Mouse (Mus musculus) neural tube, embryonic 12.5 days (tissue): ENCODE results near the gene Ntn3. TPM values are rescaled to one million over a fixed set of nuclear protein-coding genes. Genes with fewer than 3 reads are reported as not detected.

Source experiments
- ATAC-seq: fragments of 200-750 bp; cut with Nextera tagmentation; 2 replicates; pipeline ENCODE4 v1.8.0; 2017; ENCODE audit warnings: low read depth, mild to moderate bottlenecking, moderate TSS enrichment, moderate library complexity; ENCODE audit not compliant: low FRiP score
- H3K27ac ChIP-seq: fragments of 300-500 bp; sonication (generic); 2 replicates; pipeline ENCODE4 v1.5.1; 2016
- H3K27me3 ChIP-seq: fragments of 300-500 bp; sonication (generic); replicated peaks from 2 replicates; pipeline ENCODE4 v1.6.1; 2016; ENCODE audit warnings: mild to moderate bottlenecking
- H3K36me3 ChIP-seq: fragments of 300-500 bp; sonication (generic); 2 replicates; pipeline ENCODE4 v1.6.1; 2016; ENCODE audit warnings: mild to moderate bottlenecking
- H3K4me1 ChIP-seq: fragments of 300-500 bp; sonication (generic); 2 replicates; pipeline ENCODE4 v1.6.1; 2016
- H3K4me2 ChIP-seq: fragments of 300-500 bp; sonication (generic); replicated peaks from 2 replicates; pipeline ENCODE4 v1.6.1; 2016; ENCODE audit warnings: mild to moderate bottlenecking
- H3K4me3 ChIP-seq: fragments of 300-500 bp; sonication (generic); 2 replicates; pipeline ENCODE4 v1.5.1; 2016
- H3K9ac ChIP-seq: fragments of 300-500 bp; sonication (generic); 2 replicates; pipeline ENCODE4 v1.6.1; 2016; ENCODE audit warnings: mild to moderate bottlenecking
- H3K9me3 ChIP-seq: fragments of 300-500 bp; sonication (generic); 2 replicates; pipeline ENCODE4 v1.6.1; 2016; ENCODE audit warnings: mild to moderate bottlenecking
- WGBS: fragments of 180-500 bp; shearing (Covaris S2); methylation state at CpG from one replicate; pipeline ENCODE4 v1.1.7; 2016; 5-methylcytosine and 5-hydroxymethylcytosine counted together
- polyA plus RNA-seq: library from polyadenylated mRNA; unstranded; fragments of >200 nt; fragmentation: Nextera tagmentation; extraction: Ambion mirVana; gene quantifications from 2 replicates; pipeline ENCODE4 v1.2.1, GENCODE M21; 2016

Gene Ntn3
- polyA plus RNA-seq, 1 experiment from 2014 or later = 10.6 TPM

GRCm38 (mm10) chr17:24197032-24197824 is 12.1 kb downstream of the Ntn3 start:
- 71% methylated on average over 15 of the region's 15 CpGs for WGBS
- no peaks in the 10 kb centered on the region for H3K9me3 ChIP-seq
- no peaks in the 10 kb centered on the region; the same call in 1 of the 2 replicates for H3K4me1 ChIP-seq
- no peaks in the 10 kb centered on the region for H3K36me3 ChIP-seq
- ATAC-seq = no peak
- H3K9ac ChIP-seq = no peak overlapping the region
- no peak overlapping the region for H3K4me3 ChIP-seq
- no peak overlapping the region for H3K27ac ChIP-seq
- no peak overlapping the region for H3K4me2 ChIP-seq
- H3K27me3 ChIP-seq = no peaks in the 10 kb centered on the region

- Histone ChIP-seq H3K4me3 (no peak overlapping the region), H3K36me3 (no peaks in the 10 kb centered on the region), H3K4me2 (no peak overlapping the region), H3K27me3 (no peaks in the 10 kb centered on the region), H3K4me1 (no peaks in the 10 kb centered on the region; the same call in 1 of the 2 replicates), H3K9me3 (no peaks in the 10 kb centered on the region), H3K9ac (no peak overlapping the region; the same call in 1 of the 2 replicates), H3K27ac (no peak overlapping the region)
- ATAC-seq = no peak
- WGBS = 57% methylated on average over 2 of the region's 2 CpGs
Measured at GRCm38 (mm10) chr17:24195349-24195748, 14.0 kb downstream of the Ntn3 start.

DNA sequence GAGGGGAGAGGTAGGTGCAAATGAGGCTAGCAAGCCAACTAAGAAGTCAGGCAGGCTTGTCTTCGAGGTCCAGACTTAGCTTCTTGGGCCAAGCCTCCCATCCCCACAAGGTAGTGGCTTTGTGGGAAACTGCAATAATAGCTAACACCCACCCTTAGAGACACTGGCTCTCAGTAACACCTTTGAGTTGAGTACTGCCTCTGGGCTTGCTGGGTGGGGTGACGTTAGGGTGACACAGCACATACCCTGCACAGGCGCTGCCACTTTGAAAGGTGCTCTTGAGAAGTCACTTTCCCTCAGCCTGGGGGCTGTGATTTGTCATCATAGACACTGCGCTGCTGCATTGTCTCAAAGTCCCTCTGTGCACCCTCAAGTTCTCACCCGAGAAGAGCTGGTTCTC is 15.6 kb downstream of the Ntn3 start:
- H3K9ac ChIP-seq = no peak overlapping the region
- WGBS = 85% methylated on average over 5 of the region's 5 CpGs
- peaks cover 3% of the 10 kb centered on the region for H3K36me3 ChIP-seq
- no peak overlapping the region for H3K27ac ChIP-seq
- H3K4me2 ChIP-seq = no peak overlapping the region
- H3K4me3 ChIP-seq = no peak overlapping the region
- no peak for ATAC-seq
- H3K9me3 ChIP-seq = no peaks in the 10 kb centered on the region
- H3K4me1 ChIP-seq = no peaks in the 10 kb centered on the region; the same call in 1 of the 2 replicates
- H3K27me3 ChIP-seq = no peaks in the 10 kb centered on the region

DNA sequence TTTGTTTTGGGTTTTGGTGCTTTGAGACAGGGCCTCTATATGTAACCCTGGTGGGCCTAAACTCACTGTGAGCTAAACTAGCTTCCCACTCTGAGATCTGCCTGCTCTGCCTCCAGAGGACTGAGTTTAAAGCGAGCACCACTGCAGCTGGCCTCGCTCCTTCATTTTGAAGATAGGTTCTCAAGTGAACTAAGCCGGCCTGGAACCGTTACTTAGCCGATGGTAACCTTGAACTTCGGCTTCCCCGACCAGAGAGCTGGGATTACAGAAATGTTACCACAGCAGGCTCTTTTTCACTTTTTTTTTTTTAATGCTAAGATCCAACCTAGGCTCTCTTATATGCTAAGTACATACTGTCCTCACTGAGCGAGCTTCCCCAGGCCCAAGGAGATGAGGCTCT is 16.1 kb downstream of the Ntn3 start:
- no peak for ATAC-seq
- H3K36me3 ChIP-seq = peaks cover 5% of the 10 kb centered on the region
- H3K4me1 ChIP-seq = no peaks in the 10 kb centered on the region; the same call in 1 of the 2 replicates
- no peak overlapping the region for H3K4me2 ChIP-seq
- H3K9me3 ChIP-seq = no peaks in the 10 kb centered on the region
- no peak overlapping the region for H3K27ac ChIP-seq
- no peaks in the 10 kb centered on the region for H3K27me3 ChIP-seq
- 86% methylated on average over 8 of the region's 8 CpGs for WGBS
- no peak overlapping the region for H3K4me3 ChIP-seq
- no peak overlapping the region for H3K9ac ChIP-seq

DNA sequence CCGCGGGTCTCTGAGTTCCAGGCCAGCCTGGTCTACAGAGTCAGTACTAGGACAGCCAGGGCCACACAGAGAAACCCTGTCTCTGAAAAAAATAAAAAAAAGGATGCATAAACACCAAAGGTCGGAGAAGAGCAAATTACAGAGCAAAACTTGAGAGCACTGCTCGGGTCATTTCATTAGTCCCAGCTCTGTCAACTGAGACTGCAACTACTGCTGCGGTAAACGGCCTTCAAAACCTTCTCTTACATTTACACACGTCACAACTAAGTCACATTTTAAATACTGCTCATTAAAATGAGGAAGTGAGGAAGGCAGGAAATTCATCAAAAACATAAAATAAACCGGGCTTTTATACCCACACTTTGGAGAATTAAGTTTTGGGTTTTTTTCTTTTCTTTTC is 16.5 kb downstream of the Ntn3 start:
- 84% methylated on average over 8 of the region's 8 CpGs for WGBS
- no peak for ATAC-seq

GRCm38 (mm10) chr17:24191481-24191880 is 17.9 kb downstream of the Ntn3 start:
- WGBS = 85% methylated on average over 4 of the region's 4 CpGs
- H3K4me2 ChIP-seq = no peak overlapping the region
- H3K36me3 ChIP-seq = peaks cover 8% of the 10 kb centered on the region
- H3K4me1 ChIP-seq = no peaks in the 10 kb centered on the region; the same call in 1 of the 2 replicates
- H3K9me3 ChIP-seq = no peaks in the 10 kb centered on the region
- H3K4me3 ChIP-seq = no peak overlapping the region
- no peak overlapping the region for H3K27ac ChIP-seq
- ATAC-seq = no peak
- H3K27me3 ChIP-seq = no peaks in the 10 kb centered on the region
- H3K9ac ChIP-seq = no peak overlapping the region

More for the DNA sequence above, 16.5 kb downstream of the Ntn3 start:
- Histone ChIP-seq H3K36me3 (peaks cover 5% of the 10 kb centered on the region), H3K9me3 (no peaks in the 10 kb centered on the region), H3K4me1 (no peaks in the 10 kb centered on the region; the same call in 1 of the 2 replicates), H3K27me3 (no peaks in the 10 kb centered on the region), H3K4me3 (no peak overlapping the region), H3K27ac (no peak overlapping the region), H3K4me2 (no peak overlapping the region), H3K9ac (no peak overlapping the region)

DNA sequence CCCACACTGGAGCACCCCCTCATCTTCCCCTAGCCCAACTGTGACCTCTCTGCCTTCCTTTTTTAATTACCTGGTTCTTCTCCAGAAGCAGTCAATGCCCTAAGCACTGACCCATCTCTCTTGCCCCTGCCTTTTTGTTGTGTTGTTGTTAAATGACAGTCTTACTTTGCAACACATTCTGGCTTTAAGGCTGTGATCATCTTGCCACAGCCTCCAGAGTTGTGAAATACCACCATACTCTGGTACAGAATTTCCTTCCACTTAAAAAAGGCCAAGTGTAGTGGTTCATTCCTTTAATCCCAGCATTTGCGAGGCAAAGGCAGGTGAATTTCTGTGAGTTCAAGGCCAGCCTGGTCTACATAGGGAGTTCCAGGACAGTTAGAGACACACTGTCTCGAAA is 18.4 kb downstream of the Ntn3 start:
- Histone ChIP-seq H3K27ac (no peak overlapping the region), H3K4me2 (no peak overlapping the region), H3K9ac (no peak overlapping the region), H3K4me1 (no peaks in the 10 kb centered on the region; the same call in 1 of the 2 replicates), H3K27me3 (no peaks in the 10 kb centered on the region), H3K4me3 (no peak overlapping the region), H3K9me3 (no peaks in the 10 kb centered on the region), H3K36me3 (peaks cover 10% of the 10 kb centered on the region)
- no peak for ATAC-seq
- 81% methylated on average over 2 of the region's 2 CpGs for WGBS

DNA sequence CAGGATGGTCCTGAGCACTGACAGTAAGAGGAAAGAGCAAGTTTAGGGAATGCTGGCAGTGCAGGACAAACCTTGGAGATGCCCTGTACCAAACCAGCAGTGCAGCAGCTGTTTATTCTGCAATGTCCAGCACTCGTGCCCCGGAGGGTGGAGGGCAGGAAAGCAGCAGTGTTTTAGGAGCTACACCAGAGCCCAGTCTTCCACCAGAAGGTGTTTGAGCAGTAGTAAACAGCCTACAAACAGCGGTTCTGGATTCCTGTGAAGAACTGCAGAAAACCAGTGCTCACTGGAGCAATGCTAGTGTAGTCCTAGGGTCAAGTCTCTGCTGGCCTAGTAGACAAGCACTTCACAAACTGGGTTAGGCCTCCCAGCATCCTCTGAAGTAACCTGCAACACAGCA is 35.1 kb downstream of the Ntn3 start:
- ATAC-seq = no peak
- WGBS = 75% methylated on average over 3 of the region's 3 CpGs
- no peak overlapping the region for H3K4me3 ChIP-seq
- H3K4me1 ChIP-seq = peaks cover 6% of the 10 kb centered on the region
- H3K27me3 ChIP-seq = no peaks in the 10 kb centered on the region
- no peak overlapping the region for H3K4me2 ChIP-seq
- H3K36me3 ChIP-seq = no peaks in the 10 kb centered on the region
- no peak overlapping the region for H3K27ac ChIP-seq
- no peak overlapping the region for H3K9ac ChIP-seq
- no peaks in the 10 kb centered on the region for H3K9me3 ChIP-seq

DNA sequence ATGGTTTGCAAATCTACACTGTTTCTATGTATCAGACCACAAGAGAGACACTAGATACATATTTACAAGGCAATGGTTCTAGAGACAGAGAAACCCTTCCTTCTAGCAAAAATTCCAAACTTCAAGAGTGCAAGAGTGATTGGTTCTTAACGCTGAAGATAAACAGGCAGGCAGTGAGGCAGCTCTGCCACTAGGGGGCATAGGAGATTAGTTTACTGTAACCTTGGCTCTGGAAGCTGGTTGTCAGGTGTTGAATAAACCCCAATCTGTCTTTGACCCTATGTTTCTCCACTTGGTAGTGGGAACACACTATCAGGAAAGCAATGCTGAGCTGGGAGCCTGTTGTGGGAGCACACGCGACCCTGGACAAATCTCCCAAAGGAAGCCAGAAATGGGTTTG is 35.9 kb downstream of the Ntn3 start:
- Histone ChIP-seq H3K27ac (no peak overlapping the region), H3K9ac (no peak overlapping the region), H3K4me2 (no peak overlapping the region), H3K27me3 (no peaks in the 10 kb centered on the region), H3K9me3 (no peaks in the 10 kb centered on the region), H3K4me3 (no peak overlapping the region), H3K36me3 (no peaks in the 10 kb centered on the region), H3K4me1 (peaks cover 7% of the 10 kb centered on the region)
- WGBS = 6% methylated on average over 3 of the region's 3 CpGs
- ATAC-seq = no peak

DNA sequence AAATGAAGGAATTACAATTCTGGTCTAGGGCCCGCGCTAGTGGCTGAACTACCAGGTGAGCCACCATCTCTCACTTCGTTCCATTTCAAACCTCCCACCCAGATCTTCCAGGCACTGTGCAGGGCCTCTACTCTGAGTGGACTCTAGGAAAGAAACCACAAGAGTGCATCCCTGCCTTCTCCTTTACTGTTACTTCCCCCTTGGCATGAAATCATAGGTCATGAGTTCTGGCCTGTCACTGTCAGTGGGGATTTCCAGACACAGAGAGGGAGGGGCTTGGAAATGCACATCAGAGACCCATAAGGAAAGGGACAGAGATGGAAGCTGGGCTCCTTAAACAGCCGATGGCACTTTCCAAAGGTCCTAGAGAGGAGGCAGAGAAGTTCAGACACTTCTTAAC is 37.6 kb downstream of the Ntn3 start:
- H3K4me1 ChIP-seq = peaks cover 20% of the 10 kb centered on the region
- WGBS = 87% methylated on average over 4 of the region's 4 CpGs
- no peak overlapping the region for H3K4me3 ChIP-seq
- H3K36me3 ChIP-seq = peaks cover 2% of the 10 kb centered on the region
- H3K27ac ChIP-seq = no peak overlapping the region
- no peaks in the 10 kb centered on the region for H3K27me3 ChIP-seq
- no peak overlapping the region for H3K9ac ChIP-seq
- H3K9me3 ChIP-seq = no peaks in the 10 kb centered on the region
- H3K4me2 ChIP-seq = no peak overlapping the region
- ATAC-seq = no peak

DNA sequence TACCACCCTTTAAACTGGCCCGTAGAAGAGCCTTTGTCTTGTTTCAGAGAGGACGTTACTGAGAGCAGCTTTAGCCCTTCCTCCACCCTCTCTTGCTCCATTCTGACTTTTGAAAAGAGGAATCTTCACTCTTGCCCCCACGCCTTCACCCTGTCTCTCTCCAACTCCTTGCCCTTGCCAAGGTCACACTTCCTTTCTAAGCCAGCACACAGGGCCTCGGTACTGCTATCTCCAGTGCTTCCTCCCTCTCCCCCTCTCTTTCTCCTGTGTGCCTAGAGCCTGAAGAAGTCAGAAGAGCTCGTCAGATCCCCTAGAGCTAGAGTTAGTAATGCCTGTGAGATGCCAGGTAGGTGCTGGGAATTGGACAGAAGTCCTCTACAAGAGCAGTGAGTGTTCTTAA is 38.6 kb downstream of the Ntn3 start:
- Histone ChIP-seq H3K9me3 (no peaks in the 10 kb centered on the region), H3K27ac (no peak overlapping the region), H3K4me3 (no peak overlapping the region), H3K4me2 (no peak overlapping the region), H3K9ac (no peak overlapping the region), H3K36me3 (peaks cover 6% of the 10 kb centered on the region), H3K27me3 (no peaks in the 10 kb centered on the region), H3K4me1 (peaks cover 20% of the 10 kb centered on the region)
- WGBS = 83% methylated on average over 5 of the region's 5 CpGs
- no peak for ATAC-seq

- H3K36me3 ChIP-seq = peaks cover 11% of the 10 kb centered on the region
- H3K9me3 ChIP-seq = no peaks in the 10 kb centered on the region
- H3K9ac ChIP-seq = peak overlapping the region; percentile 86
- H3K27me3 ChIP-seq = no peaks in the 10 kb centered on the region
- ATAC-seq = no peak
- H3K4me1 ChIP-seq = peaks cover 20% of the 10 kb centered on the region
- peak overlapping the region; percentile 90 for H3K4me3 ChIP-seq
- H3K4me2 ChIP-seq = peak overlapping the region; percentile 94
- WGBS = 69% methylated on average over 3 of the region's 3 CpGs
- no peak overlapping the region for H3K27ac ChIP-seq
Measured at GRCm38 (mm10) chr17:24170125-24170524, 39.2 kb downstream of the Ntn3 start.
